Mouse (Mus musculus): ENCODE data around the gene Bscl2. TPM values are rescaled to one million over a fixed set of nuclear protein-coding genes. Genes with fewer than 3 reads are reported as not detected.

Bscl2 gene
- total RNA-seq (2021) = 100 to 1,000 TPM in 1 of 2 experiments, 10 to 100 TPM in 1; 91.5 to 102 TPM
- long read RNA-seq, experiment 1, transcript Bscl2-206 (11 exons, 1,795 nt) = minor isoform, 7 of 87 reads
- long read RNA-seq, experiment 1, transcript Bscl2-210 (12 exons, 1,962 nt) = minor isoform, 20 of 87 reads
- long read RNA-seq, experiment 1, transcript Bscl2-201 (11 exons, 1,388 nt) = major isoform, 30 of 87 reads
- long read RNA-seq, experiment 1, partial matches to known transcripts = 10 of 87 reads
- long read RNA-seq, experiment 1, other reads (novel, unspliced or antisense) = 16 of 87 reads
- long read RNA-seq, experiment 2, transcript Bscl2-210 (12 exons, 1,962 nt) = minor isoform, 39 of 126 reads
- long read RNA-seq, experiment 2, transcript Bscl2-206 (11 exons, 1,795 nt) = minor isoform, 9 of 126 reads
- long read RNA-seq, experiment 2, transcript Bscl2-208 (10 exons, 1,911 nt) = minor isoform, 10 of 126 reads
- long read RNA-seq, experiment 2, transcript Bscl2-201 (11 exons, 1,388 nt) = major isoform, 50 of 126 reads
- long read RNA-seq, experiment 2, partial matches to known transcripts = 6 of 126 reads
- long read RNA-seq, experiment 2, other reads (novel, unspliced or antisense) = 12 of 126 reads

DNA sequence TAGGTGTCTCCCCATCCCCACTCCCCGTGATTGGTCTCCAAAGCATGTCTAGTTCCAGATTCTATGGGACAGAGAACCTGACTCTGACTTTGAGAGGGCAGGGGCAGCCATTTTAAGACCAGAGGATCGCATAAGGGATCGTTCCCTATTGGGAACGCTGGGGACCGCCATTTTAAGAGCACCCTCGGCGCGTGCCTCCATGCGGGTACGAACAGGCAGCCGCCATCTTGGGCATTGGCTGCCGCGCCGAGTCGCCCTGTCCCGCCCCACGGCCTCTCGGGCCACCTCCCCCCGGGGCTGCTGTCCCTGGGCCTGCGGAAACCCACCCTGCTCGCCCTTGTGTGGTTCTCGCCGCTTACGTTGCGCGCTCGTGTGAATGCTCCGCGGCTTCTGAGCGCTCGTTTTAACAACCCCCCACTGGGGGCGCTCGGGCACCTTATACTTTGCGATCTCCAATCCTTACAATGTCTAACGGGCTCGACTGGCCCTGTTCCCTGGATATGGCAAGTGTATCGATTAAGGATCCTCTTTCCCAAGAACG lies at the start of gene Bscl2:
TSS of gene Bscl2 (plus strand) at position 217 of the 541 bp plus-strand sequence.
- DNase-seq (ENCODE audit: low spot score in 2 of 2) = peak; percentile 58 to 72

DNA sequence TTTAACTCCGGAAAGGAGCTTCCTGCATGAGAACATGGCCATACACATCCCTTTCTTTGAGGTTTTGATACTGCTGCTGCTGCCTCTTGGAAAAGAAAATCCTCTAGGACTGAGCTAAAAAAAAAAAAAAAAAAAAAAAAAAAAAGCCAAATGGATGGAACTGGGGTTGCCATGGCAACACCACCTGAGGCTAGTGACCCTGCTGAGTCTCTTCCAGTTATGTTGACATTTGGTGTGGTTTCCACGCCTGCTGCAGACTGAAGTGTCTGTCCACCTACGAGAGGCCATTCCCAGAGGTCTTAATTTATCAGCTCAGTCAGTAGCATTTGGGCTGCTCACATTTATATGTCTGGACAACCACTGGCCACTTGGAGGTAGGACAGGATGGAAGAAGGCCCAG lies 48.7 kb upstream of the Bscl2 start:
- no peak for DNase-seq (ENCODE audit: low spot score in 2 of 2)

DNA sequence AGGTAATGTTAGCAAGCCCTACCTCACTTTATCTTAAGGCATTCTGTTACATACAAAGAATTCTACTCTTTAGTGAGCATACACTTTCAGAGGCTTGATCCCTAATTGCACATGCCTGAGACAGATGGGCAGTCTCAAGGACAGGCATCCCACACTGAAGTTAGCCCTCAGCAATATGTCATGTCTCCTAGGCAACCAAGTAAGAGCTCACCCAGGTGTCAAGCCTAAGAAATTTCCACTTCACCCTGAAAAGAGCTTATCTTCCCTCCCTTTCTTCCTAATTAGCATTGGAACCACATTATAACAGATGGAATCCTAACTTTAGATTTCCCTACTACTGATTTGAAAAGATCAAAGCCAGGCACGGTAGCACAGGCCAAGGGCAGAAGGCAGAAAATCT lies 48.1 kb upstream of the Bscl2 start:
- no peak for DNase-seq (ENCODE audit: low spot score in 2 of 2)

DNA sequence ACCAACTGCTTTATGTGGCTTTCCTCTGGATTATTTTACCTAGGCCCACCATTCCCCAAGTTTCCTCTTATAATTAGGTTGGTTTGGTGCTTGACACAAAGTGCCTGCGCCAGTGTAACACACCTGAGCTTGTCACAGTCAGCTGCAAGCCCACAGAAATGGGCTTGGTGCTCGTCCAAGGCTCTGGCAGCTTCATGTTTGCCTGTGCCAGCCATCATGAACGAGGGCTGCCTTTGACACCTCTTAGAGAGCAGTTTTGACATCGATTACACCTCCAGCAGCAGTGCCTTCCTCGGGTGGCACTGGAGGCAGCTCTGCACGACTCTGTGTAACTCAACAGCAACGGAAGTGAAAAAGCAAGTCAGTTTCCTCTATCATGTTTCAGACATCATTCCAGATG lies 47.1 kb upstream of the Bscl2 start:
- DNase-seq (ENCODE audit: low spot score in 2 of 2) = no peak

GRCm38 (mm10) chr19:8798264-8798946 lies 38.9 kb upstream of the Bscl2 start, which contains the start of gene Polr2g:
Gene Polr2g (minus strand): TSS chr19:8798577.
- peak; percentile 77 to 81 for DNase-seq (ENCODE audit: low spot score in 2 of 2)

DNA sequence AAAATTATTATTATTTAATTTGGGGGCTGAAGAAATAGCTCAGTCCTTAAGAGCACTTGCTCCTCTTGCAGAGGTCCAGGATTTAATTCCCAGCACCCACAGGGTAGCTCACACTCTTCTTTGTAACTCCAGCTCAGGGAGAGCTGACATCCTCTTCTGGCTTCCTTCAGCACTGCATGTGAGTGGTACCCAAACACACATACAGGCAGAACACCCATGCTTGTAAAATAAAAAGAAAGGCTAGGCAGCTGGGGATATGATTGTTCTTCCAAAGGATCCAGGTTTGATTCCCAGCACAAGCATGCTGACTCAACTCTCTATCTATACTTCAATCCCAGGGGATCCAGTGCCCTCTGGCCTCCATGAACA lies 38.3 kb upstream of the Bscl2 start:
- no peak for DNase-seq (ENCODE audit: low spot score in 2 of 2)

- DNase-seq (ENCODE audit: low spot score in 2 of 2) = peak; percentile 64 to 92
Observed at GRCm38 (mm10) chr19:8802130-8802821, 35.0 kb upstream of the Bscl2 start, which contains the start of gene Zbtb3. Gene Zbtb3 (plus strand): TSS chr19:8802555.

GRCm38 (mm10) chr19:8803204-8803780 lies 34.0 kb upstream of the Bscl2 start:
- no peak for DNase-seq (ENCODE audit: low spot score in 2 of 2)

- DNase-seq (ENCODE audit: low spot score in 2 of 2) = no peak
Observed at GRCm38 (mm10) chr19:8803879-8804660, 33.2 kb upstream of the Bscl2 start.

- DNase-seq (ENCODE audit: low spot score in 2 of 2) = no peak
Observed at GRCm38 (mm10) chr19:8806810-8807209, 30.5 kb upstream of the Bscl2 start.

GRCm38 (mm10) chr19:8815812-8816211 lies 21.5 kb upstream of the Bscl2 start:
- DNase-seq (ENCODE audit: low spot score in 2 of 2) = no peak

GRCm38 (mm10) chr19:8817001-8817400 lies 20.3 kb upstream of the Bscl2 start:
- DNase-seq (ENCODE audit: low spot score in 2 of 2) = no peak

GRCm38 (mm10) chr19:8818301-8818798 lies 18.9 kb upstream of the Bscl2 start:
- DNase-seq (ENCODE audit: low spot score in 2 of 2) = no peak

- DNase-seq (ENCODE audit: low spot score in 2 of 2) = peak; percentile 76 to 92
Observed at GRCm38 (mm10) chr19:8818801-8819595, 18.3 kb upstream of the Bscl2 start, which contains the start of gene Ttc9c. Gene Ttc9c (minus strand): TSS chr19:8819333.

DNA sequence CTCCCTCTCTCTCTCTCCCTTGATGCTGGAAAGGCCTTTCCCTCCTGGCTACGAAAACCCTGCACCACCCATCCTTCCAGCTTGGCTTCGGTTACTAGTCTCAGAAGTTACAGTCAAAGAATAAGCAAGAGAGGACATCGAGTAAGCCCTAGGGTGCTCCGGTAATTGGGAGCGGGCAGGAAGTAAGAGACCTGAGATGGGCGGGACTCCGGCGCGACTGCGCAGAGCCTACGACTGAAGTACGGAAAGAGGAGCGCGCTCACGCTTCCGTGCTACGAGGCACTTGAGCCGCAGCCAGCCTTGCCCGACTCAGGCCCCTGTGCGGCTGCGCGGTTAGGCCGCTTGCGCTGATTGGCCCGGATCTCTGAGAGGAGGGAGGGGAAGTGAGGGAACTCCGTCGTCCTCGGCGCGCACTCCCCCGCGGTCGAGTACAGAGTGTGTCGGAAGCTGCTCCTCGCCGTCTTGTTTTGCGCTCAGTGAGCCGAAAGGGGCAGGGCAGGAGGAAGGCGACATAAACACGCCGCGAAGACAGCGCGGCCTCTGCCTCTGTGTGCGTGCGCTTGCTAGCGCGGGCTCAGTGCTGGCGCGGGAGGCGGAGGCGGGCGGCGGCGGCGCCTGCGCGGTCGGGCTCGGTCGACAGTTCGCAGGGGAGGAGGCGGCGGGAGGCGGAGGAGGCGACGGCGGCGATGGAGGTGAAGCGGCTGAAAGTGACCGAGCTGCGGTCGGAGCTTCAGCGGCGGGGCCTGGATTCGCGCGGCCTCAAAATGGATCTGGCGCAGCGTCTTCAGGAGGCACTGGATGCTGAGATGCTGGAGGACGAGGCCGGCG lies 17.5 kb upstream of the Bscl2 start, which contains the start of gene Hnrnpul2:
TSS of gene Hnrnpul2 (plus strand) at position 415 of the 828 bp plus-strand sequence.
- DNase-seq (ENCODE audit: low spot score in 2 of 2) = peak; percentile 95 to 97

DNA sequence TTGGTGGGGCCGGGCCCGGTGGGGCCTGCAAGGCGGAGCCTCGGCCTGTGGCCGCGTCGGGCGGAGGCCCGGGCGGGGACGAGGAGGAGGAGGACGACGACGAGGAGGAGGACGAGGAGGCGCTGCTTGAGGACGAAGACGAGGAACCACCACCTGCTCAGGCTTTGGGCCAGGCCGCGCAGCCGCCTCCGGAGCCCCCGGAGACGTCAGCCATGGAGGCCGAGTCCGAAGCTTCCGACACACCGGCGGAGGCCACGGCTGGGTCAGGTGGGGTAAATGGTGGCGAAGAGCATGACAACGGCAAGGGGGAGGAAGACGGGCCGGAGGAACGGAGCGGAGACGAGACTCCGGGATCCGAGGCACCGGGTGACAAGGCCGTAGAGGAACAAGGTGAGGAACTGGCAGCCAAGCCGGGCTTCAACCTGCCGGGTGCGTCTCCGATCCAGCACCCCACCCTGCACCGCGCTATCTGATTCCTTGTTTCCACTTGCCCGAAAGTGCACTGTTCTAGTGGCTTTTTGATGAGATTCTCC lies 16.8 kb upstream of the Bscl2 start:
- DNase-seq (ENCODE audit: low spot score in 2 of 2) = peak in 1 of 2 experiments; percentile 30

GRCm38 (mm10) chr19:8821146-8821545 lies 16.1 kb upstream of the Bscl2 start:
- no peak for DNase-seq (ENCODE audit: low spot score in 2 of 2)
